Mouse (Mus musculus) MEL (cell line): ENCODE measurements at regions not wholly inside any gene's neighbourhood (a gene's known extent, or its start where the extent isn't known, plus 50 kb on each side); places are given as distances from the start of the nearest gene placed in this dataset.

Experiments used
- DNase-seq: peaks from one replicate; pipeline ENCODE4 v3.0.0; 2011; ENCODE audit warnings: low read depth, low spot score
- H3K27ac ChIP-seq: 2 replicates; pipeline ENCODE4 v1.5.1; 2012; ENCODE audit warnings: low read depth, mild to moderate bottlenecking, control low read depth, low read length, moderate library complexity; ENCODE audit not compliant: control insufficient read depth
- H3K27me3 ChIP-seq, 2 experiments: fragments of 150-350 bp in 1 of 2; sonication (generic) in 1 of 2; 2 replicates each; pipeline ENCODE4 v1.6.1; 2012; ENCODE audit warnings: low read length in 2 of 2, mild to moderate bottlenecking in 2 of 2, improper control_type of control experiment in 1 of 2, moderate library complexity in 1 of 2; ENCODE audit not compliant: insufficient read depth in 2 of 2, control insufficient read depth in 1 of 2
- H3K36me3 ChIP-seq, 2 experiments: 2 replicates each; pipeline ENCODE4 v1.6.1; 2012 to 2014; ENCODE audit warnings: low read length in 2 of 2, improper control_type of control experiment in 1 of 2, inconsistent platforms in 1 of 2, mild to moderate bottlenecking in 1 of 2; ENCODE audit not compliant: insufficient read depth in 2 of 2, control insufficient read depth in 1 of 2
- H3K4me1 ChIP-seq, 2 experiments: fragments of 150-350 bp in 1 of 2; sonication (generic) in 1 of 2; 2 replicates each; pipeline ENCODE4 v1.6.1; 2012; ENCODE audit warnings: low read length in 2 of 2, improper control_type of control experiment in 1 of 2, mild to moderate bottlenecking in 1 of 2; ENCODE audit not compliant: insufficient read depth in 2 of 2, control insufficient read depth in 1 of 2
- H3K4me3 ChIP-seq, 2 experiments: fragments of 150-350 bp in 1 of 2; sonication (generic) in 1 of 2; 2 replicates each; pipeline ENCODE4 v1.5.1; 2012; ENCODE audit warnings: low read depth in 2 of 2, low read length in 2 of 2, mild to moderate bottlenecking in 2 of 2, moderate library complexity in 2 of 2, control low read depth in 1 of 2, improper control_type of control experiment in 1 of 2; ENCODE audit not compliant: control insufficient read depth in 1 of 2, insufficient read depth in 1 of 2
- H3K79me2 ChIP-seq: 2 replicates; pipeline ENCODE4 v1.6.1; 2012; ENCODE audit warnings: mild to moderate bottlenecking, low read length, moderate library complexity; ENCODE audit not compliant: control insufficient read depth, poor library complexity, insufficient read depth
- H3K9ac ChIP-seq: 2 replicates; pipeline ENCODE4 v1.6.1; 2012; ENCODE audit warnings: low read depth, mild to moderate bottlenecking, control low read depth, low read length, moderate library complexity; ENCODE audit not compliant: control insufficient read depth, poor library complexity, severe bottlenecking
- H3K9me3 ChIP-seq: fragments of 150-350 bp; sonication (generic); replicated peaks from 2 replicates; pipeline ENCODE4 v1.6.1; 2012; ENCODE audit warnings: mild to moderate bottlenecking, low read length, improper control_type of control experiment, moderate library complexity; ENCODE audit not compliant: insufficient read depth
- BHLHE40 ChIP-seq: IDR thresholded peaks from 2 replicates; pipeline ENCODE4 v1.6.1; 2012; ENCODE audit warnings: low read depth, mild to moderate bottlenecking, inconsistent platforms, low read length, improper control_type of control experiment, borderline replicate concordance
- CHD1 ChIP-seq: IDR thresholded peaks from 2 replicates; pipeline ENCODE4 v1.6.1; 2012; ENCODE audit warnings: low read depth, mild to moderate bottlenecking, inconsistent platforms, low read length, improper control_type of control experiment
- CHD2 ChIP-seq: IDR thresholded peaks from 2 replicates; pipeline ENCODE4 v1.6.1; 2011; ENCODE audit warnings: low read length, improper control_type of control experiment
- E2F4 ChIP-seq: IDR thresholded peaks from 2 replicates; pipeline ENCODE4 v1.6.1; 2011; ENCODE audit warnings: low read depth, low read length, improper control_type of control experiment, borderline replicate concordance
- ELF1 ChIP-seq: IDR thresholded peaks from 2 replicates; pipeline ENCODE4 v1.6.1; 2014; ENCODE audit warnings: low read depth, mild to moderate bottlenecking, inconsistent platforms, low read length, improper control_type of control experiment, moderate library complexity
- GABPA ChIP-seq: IDR thresholded peaks from 2 replicates; pipeline ENCODE4 v1.6.1; 2012; ENCODE audit warnings: low read depth, mild to moderate bottlenecking, inconsistent platforms, low read length, improper control_type of control experiment, moderate library complexity
- GATA1 ChIP-seq: IDR thresholded peaks from 2 replicates; pipeline ENCODE4 v1.6.1; 2011; ENCODE audit warnings: low read depth, low read length, improper control_type of control experiment
- JUND ChIP-seq: IDR thresholded peaks from 2 replicates; pipeline ENCODE4 v1.6.1; 2011; ENCODE audit warnings: low read depth, mild to moderate bottlenecking, improper control_type of control experiment, low read length
- KAT2A ChIP-seq: conservative IDR thresholded peaks from 2 replicates; pipeline ENCODE4 v1.6.1; 2012; ENCODE audit warnings: low read depth, low read length, improper control_type of control experiment, inconsistent platforms
- MAX ChIP-seq: IDR thresholded peaks from 2 replicates; pipeline ENCODE4 v1.6.1; 2011; ENCODE audit warnings: low read length, improper control_type of control experiment
- MAZ ChIP-seq: IDR thresholded peaks from 2 replicates; pipeline ENCODE4 v1.6.1; 2012; ENCODE audit warnings: low read depth, mild to moderate bottlenecking, inconsistent platforms, low read length, improper control_type of control experiment
- MYB ChIP-seq: IDR thresholded peaks from 2 replicates; pipeline ENCODE4 v1.6.1; 2011; ENCODE audit warnings: mild to moderate bottlenecking, low read depth, low read length, improper control_type of control experiment
- NELFE ChIP-seq: IDR thresholded peaks from 2 replicates; pipeline ENCODE4 v1.6.1; 2011; ENCODE audit warnings: low read depth, low read length, improper control_type of control experiment
- NRF1 ChIP-seq: IDR thresholded peaks from 2 replicates; pipeline ENCODE4 v1.6.1; 2014; ENCODE audit warnings: low read depth, mild to moderate bottlenecking, inconsistent platforms, low read length, improper control_type of control experiment, moderate library complexity; ENCODE audit not compliant: poor library complexity, insufficient read depth, severe bottlenecking
- POLR2A ChIP-seq, 2 experiments: IDR thresholded peaks; 2 replicates each; pipeline ENCODE4 v1.6.1; 2011 to 2012; ENCODE audit warnings: low read length in 2 of 2, mild to moderate bottlenecking in 2 of 2, control low read depth in 1 of 2, improper control_type of control experiment in 1 of 2, low read depth in 1 of 2, moderate library complexity in 1 of 2; ENCODE audit not compliant: control insufficient read depth in 1 of 2, insufficient read depth in 1 of 2, poor library complexity in 1 of 2
- POLR2AphosphoS2 ChIP-seq: IDR thresholded peaks from 2 replicates; pipeline ENCODE4 v1.6.1; 2011; ENCODE audit warnings: low read length, improper control_type of control experiment
- POLR2AphosphoS5 ChIP-seq: IDR thresholded peaks from 2 replicates; pipeline ENCODE4 v1.6.1; 2012; ENCODE audit warnings: low read depth, borderline replicate concordance, mild to moderate bottlenecking, inconsistent platforms, low read length, moderate library complexity, mixed read lengths
- RAD21 ChIP-seq: IDR thresholded peaks from 2 replicates; pipeline ENCODE4 v1.6.1; 2011; ENCODE audit warnings: mild to moderate bottlenecking, low read depth, low read length, improper control_type of control experiment
- RCOR1 ChIP-seq: IDR thresholded peaks from 2 replicates; pipeline ENCODE4 v1.6.1; 2012; ENCODE audit warnings: low read depth, mild to moderate bottlenecking, inconsistent platforms, low read length, improper control_type of control experiment
- SMC3 ChIP-seq: IDR thresholded peaks from 2 replicates; pipeline ENCODE4 v1.6.1; 2011; ENCODE audit warnings: low read depth, low read length, improper control_type of control experiment
- ZKSCAN1 ChIP-seq: IDR thresholded peaks from 2 replicates; pipeline ENCODE4 v1.6.1; 2012; ENCODE audit warnings: low read depth, mild to moderate bottlenecking, inconsistent platforms, low read length, improper control_type of control experiment, moderate library complexity
- ZMIZ1 ChIP-seq: IDR thresholded peaks from 2 replicates; pipeline ENCODE4 v1.6.1; 2012; ENCODE audit warnings: low read depth, mild to moderate bottlenecking, inconsistent platforms, low read length, improper control_type of control experiment, moderate library complexity
- ZNF384 ChIP-seq: IDR thresholded peaks from 2 replicates; pipeline ENCODE4 v1.6.1; 2012; ENCODE audit warnings: low read depth, mild to moderate bottlenecking, inconsistent platforms, low read length, improper control_type of control experiment

DNA sequence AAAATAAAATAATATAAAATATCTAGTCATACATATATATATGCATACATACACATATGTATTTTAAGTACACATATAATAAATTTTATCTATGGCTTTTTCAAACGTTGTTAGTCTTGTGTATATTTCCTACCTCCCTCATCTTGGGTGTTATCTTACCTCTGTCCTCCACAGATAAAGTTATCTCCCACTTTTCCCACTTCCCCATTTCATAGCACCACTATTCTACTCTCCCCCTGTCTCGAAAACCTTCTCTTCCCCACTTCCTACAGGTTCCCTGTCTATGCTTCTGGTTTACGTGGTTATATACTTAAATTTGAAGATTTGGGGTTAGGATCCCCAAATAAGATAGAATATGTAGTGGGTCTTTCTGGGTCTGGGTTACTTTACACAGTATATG lies 67.9 kb upstream of the Ube2dnl1 start (continued):
- TF ChIP-seq RCOR1 (peak; percentile 89), MAZ (0 out of 2 replicates have a peak, but pooled peaks have one; percentile 49), SMC3 (no peak), RAD21 (no peak), NELFE (no peak), NRF1 (no peak), E2F4 (no peak), ZKSCAN1 (no peak), MYB (no peak), ZMIZ1 (no peak), JUND (no peak), ELF1 (no peak), CHD1 (no peak), ZNF384 (0 out of 2 replicates have a peak, but pooled peaks have one; percentile 17), CHD2 (peak; percentile 52), BHLHE40 (0 out of 2 replicates have a peak, but pooled peaks have one; percentile 51), GATA1 (peak; percentile 100)

DNA sequence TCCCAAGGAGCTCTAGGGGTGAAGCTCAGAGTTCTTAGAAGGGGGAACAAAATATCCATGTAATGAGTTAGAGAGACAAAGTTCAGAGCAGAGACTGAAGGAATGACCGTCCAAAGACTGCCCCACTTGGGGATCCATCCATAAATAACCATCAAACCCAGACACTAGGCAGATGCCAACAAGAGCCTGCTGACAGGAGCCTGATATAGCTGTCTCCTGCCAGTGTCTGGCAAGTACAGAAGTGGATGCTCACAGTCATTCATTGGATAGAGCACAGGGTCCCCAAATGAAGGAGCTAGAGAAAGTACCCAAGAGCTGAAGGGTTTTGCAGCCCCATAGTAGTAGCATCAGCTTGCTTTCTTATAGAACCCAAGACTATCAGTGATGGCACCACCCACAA lies 61.3 kb upstream of the Ube2dnl1 start:
- no peaks in the 10 kb centered on the region for H3K79me2 ChIP-seq
- H3K36me3 ChIP-seq = no peaks in the 10 kb centered on the region
- TF ChIP-seq MAZ = no peak
- TF ChIP-seq RCOR1 = no peak
- TF ChIP-seq SMC3 = no peak
- no peak for TF ChIP-seq GABPA
- TF ChIP-seq POLR2AphosphoS2 = no peak
- no peak for TF ChIP-seq KAT2A
- no peak for TF ChIP-seq POLR2AphosphoS5
- TF ChIP-seq ZNF384 = no peak
- TF ChIP-seq ZKSCAN1 = no peak
- TF ChIP-seq POLR2A (IDR thresholded peaks at IDR 0.05; ENCODE audit: control insufficient read depth in 1 of 2, insufficient read depth in 1 of 2, low read depth in 1 of 2, low read length in 2 of 2, poor library complexity in 1 of 2) = no peak
- no peak for TF ChIP-seq ELF1
- TF ChIP-seq MAX = no peak
- TF ChIP-seq BHLHE40 = no peak
- no peaks in the 10 kb centered on the region for H3K27me3 ChIP-seq
- H3K27ac ChIP-seq = no peak overlapping the region
- H3K9me3 ChIP-seq = no peaks in the 10 kb centered on the region
- H3K9ac ChIP-seq = no peak overlapping the region
- H3K4me3 ChIP-seq = no peak overlapping the region
- H3K4me1 ChIP-seq = 0 out of 4 replicates have a peak, but pooled peaks cover 0 to 2% of the 10 kb centered on the region in 2 experiments
- no peak for DNase-seq
